ENCODE assay signal across 15 mouse cellular contexts in genomic region chr16:58533742-58534141, GRCm38 (mm10).
"Had no signal": no experiment of that assay in that cellular context is flagged by ENCODE, and none has a peak within 500 bp of the region (broad histone marks: within the 10 kb centered on the region; RNA-seq: fewer than 3 reads in every experiment).

No protein-coding gene starts in this region.

- H3K27ac ChIP-seq: intestine, embryonic 15.5 days; left cerebral cortex, adult 2 months; limb, embryonic 15.5 days; midbrain, embryonic 10.5 days; neural tube, embryonic 12.5 days had no signal

- H3K4me3 ChIP-seq: intestine, embryonic 15.5 days; left cerebral cortex, adult 2 months; limb, embryonic 15.5 days; midbrain, embryonic 10.5 days; neural tube, embryonic 12.5 days had no signal

- ATAC-seq: intestine, embryonic 15.5 days had no signal

- H3K9me3 ChIP-seq: intestine, embryonic 15.5 days; limb, embryonic 15.5 days; midbrain, embryonic 10.5 days; neural tube, embryonic 12.5 days had no signal

- H3K4me2 ChIP-seq: intestine, embryonic 15.5 days; limb, embryonic 15.5 days; lung, embryonic 14.5 days; neural tube, embryonic 12.5 days had no signal

- H3K27me3 ChIP-seq: intestine, embryonic 15.5 days; limb, embryonic 15.5 days; neural tube, embryonic 12.5 days had no signal

- H3K9ac ChIP-seq: intestine, embryonic 15.5 days; limb, embryonic 15.5 days; lung, embryonic 14.5 days; neural tube, embryonic 12.5 days had no signal

- H3K4me1 ChIP-seq: intestine, embryonic 15.5 days; limb, embryonic 15.5 days; neural tube, embryonic 12.5 days had no signal

- DNase-seq: kidney, adult 18-20 months; kidney, postnatal 25 days; lung, embryonic 14.5 days; lung, postnatal 10 days; lung, postnatal 4 days; midbrain, embryonic 14.5 days; right cerebral cortex, postnatal 4 days; spleen, adult 18-20 months; thymus, adult 18-20 months; thymus, postnatal 14 days had no signal

- H3K36me3 ChIP-seq: intestine, embryonic 15.5 days; limb, embryonic 15.5 days; midbrain, embryonic 10.5 days; neural tube, embryonic 12.5 days had no signal
